Mouse (Mus musculus): ENCODE results near the gene Zbtb17. TPM values are rescaled to one million over a fixed set of nuclear protein-coding genes. Genes with fewer than 3 reads are reported as not detected.

The Zbtb17 gene
- total RNA-seq, 2 experiments from 2014 or later, result 22.7 to 23.5 TPM

- peak; percentile 48 for DNase-seq (ENCODE audit: low spot score)
- intact Hi-C loops (cut with DNase I), result no loop called here
Observed at GRCm38 (mm10) chr4:141477681-141478102, 33.2 kb downstream of the Zbtb17 start.

GRCm38 (mm10) chr4:141478225-141478624 lies 33.8 kb downstream of the Zbtb17 start:
- DNase-seq (ENCODE audit: low spot score), result no peak
- intact Hi-C loops (cut with DNase I), result no loop called here

GRCm38 (mm10) chr4:141478794-141479193 lies 34.3 kb downstream of the Zbtb17 start:
- DNase-seq (ENCODE audit: low spot score), result no peak
- intact Hi-C loops (cut with DNase I), result no loop called here

- DNase-seq (ENCODE audit: low spot score), result no peak
- intact Hi-C loops (cut with DNase I), result no loop called here
Observed at GRCm38 (mm10) chr4:141479411-141479810, 35.0 kb downstream of the Zbtb17 start.

GRCm38 (mm10) chr4:141484071-141484470 lies 39.6 kb downstream of the Zbtb17 start:
- intact Hi-C loops (cut with DNase I), result no loop called here
- DNase-seq (ENCODE audit: low spot score), result no peak

GRCm38 (mm10) chr4:141487581-141487980 lies 43.1 kb downstream of the Zbtb17 start:
- no peak for DNase-seq (ENCODE audit: low spot score)
- intact Hi-C loops (cut with DNase I), result loop anchor here (5.0 kb wide), 1 partner anchor 90 kb away; no protein-coding TSS in a partner anchor

GRCm38 (mm10) chr4:141488670-141489069 lies 44.2 kb downstream of the Zbtb17 start:
- DNase-seq (ENCODE audit: low spot score), result no peak
- intact Hi-C loops (cut with DNase I), result loop anchor here (5.0 kb wide), 1 partner anchor 89 kb away; no protein-coding TSS in a partner anchor

GRCm38 (mm10) chr4:141500637-141501036 lies 56.2 kb downstream of the Zbtb17 start:
- DNase-seq (ENCODE audit: low spot score), result no peak
- intact Hi-C loops (cut with DNase I), result no loop called here

GRCm38 (mm10) chr4:141501058-141501457 lies 56.6 kb downstream of the Zbtb17 start:
- intact Hi-C loops (cut with DNase I), result no loop called here
- no peak for DNase-seq (ENCODE audit: low spot score)

- intact Hi-C loops (cut with DNase I), result no loop called here
- DNase-seq (ENCODE audit: low spot score), result no peak
Observed at GRCm38 (mm10) chr4:141502723-141503122, 58.3 kb downstream of the Zbtb17 start.

GRCm38 (mm10) chr4:141504471-141504870 lies 60.0 kb downstream of the Zbtb17 start:
- DNase-seq (ENCODE audit: low spot score), result no peak
- intact Hi-C loops (cut with DNase I), result no loop called here

GRCm38 (mm10) chr4:141505810-141506209 lies 61.4 kb downstream of the Zbtb17 start:
- no peak for DNase-seq (ENCODE audit: low spot score)
- intact Hi-C loops (cut with DNase I), result no loop called here

GRCm38 (mm10) chr4:141506352-141506751 lies 61.9 kb downstream of the Zbtb17 start:
- intact Hi-C loops (cut with DNase I), result no loop called here
- DNase-seq (ENCODE audit: low spot score), result peak; percentile 62

- DNase-seq (ENCODE audit: low spot score), result no peak
- intact Hi-C loops (cut with DNase I), result no loop called here
Observed at GRCm38 (mm10) chr4:141506893-141507292, 62.4 kb downstream of the Zbtb17 start.

- intact Hi-C loops (cut with DNase I), result no loop called here
- DNase-seq (ENCODE audit: low spot score), result no peak
Observed at GRCm38 (mm10) chr4:141510457-141510856, 66.0 kb downstream of the Zbtb17 start.

GRCm38 (mm10) chr4:141512145-141512544 lies 67.7 kb downstream of the Zbtb17 start:
- no peak for DNase-seq (ENCODE audit: low spot score)
- intact Hi-C loops (cut with DNase I), result no loop called here

GRCm38 (mm10) chr4:141514179-141514641 lies 69.8 kb downstream of the Zbtb17 start:
- no peak for DNase-seq (ENCODE audit: low spot score)
- intact Hi-C loops (cut with DNase I), result loop anchor here (2.0 kb wide), 1 partner anchor 19 kb away; no protein-coding TSS in a partner anchor

Other genes starting within 250 kb of the Zbtb17 start
- gene Rsg1, start 230.7 kb upstream of the Zbtb17 start, total RNA-seq (2021), result under 1 TPM; 0.45 to 0.60 TPM
- 10 to 100 TPM; 28.5 to 36.4 TPM for gene Arhgef19, start 205.2 kb upstream of the Zbtb17 start, total RNA-seq (2021)
- gene Epha2, start 143.4 kb upstream of the Zbtb17 start, total RNA-seq (2021), result 1 to 10 TPM; 6.8 to 7.7 TPM
- under 1 TPM; 0.42 to 0.73 TPM for gene Fam131c, start 76.4 kb upstream of the Zbtb17 start, total RNA-seq (2021)
- not detected for gene Clcnka, start 45.9 kb upstream of the Zbtb17 start, total RNA-seq (2021)
- gene Clcnkb, start 28.6 kb upstream of the Zbtb17 start, total RNA-seq (2021), result 1 to 10 TPM in 1 of 2 experiments, under 1 TPM in 1; 0.60 to 1.5 TPM
- gene Hspb7, start 23.9 kb upstream of the Zbtb17 start, total RNA-seq (2021), result 1,000 to 10,000 TPM; 1,043 to 1,140 TPM
- gene Srarp, start 8.5 kb upstream of the Zbtb17 start, total RNA-seq (2021), result 1 to 10 TPM in 1 of 2 experiments, under 1 TPM in 1; 0.50 to 1.5 TPM
- 10 to 100 TPM; 27.3 to 29.7 TPM for gene Spen, start 93.9 kb downstream of the Zbtb17 start, total RNA-seq (2021)
- 100 to 1,000 TPM; 298 to 316 TPM for gene Fblim1, start 161.4 kb downstream of the Zbtb17 start, total RNA-seq (2021)
- 10 to 100 TPM; 21.2 to 28.9 TPM for gene Tmem82, start 174.0 kb downstream of the Zbtb17 start, total RNA-seq (2021)
- gene Slc25a34, start 179.2 kb downstream of the Zbtb17 start, total RNA-seq (2021), result 100 to 1,000 TPM; 105 to 117 TPM
- 100 to 1,000 TPM in 1 of 2 experiments, 10 to 100 TPM in 1; 94.1 to 109 TPM for gene Plekhm2, start 220.2 kb downstream of the Zbtb17 start, total RNA-seq (2021)
- gene Rsc1a1, start 240.9 kb downstream of the Zbtb17 start, total RNA-seq (2021), result not detected

Measured in heart, postnatal 25 days (tissue).